Mouse (Mus musculus): ENCODE measurements around the gene Pdzd2. TPM values are rescaled to one million over a fixed set of nuclear protein-coding genes. Genes with fewer than 3 reads are reported as not detected.
"Not testable (repeated sequence)": the region's sequence is repeated elsewhere in the genome, so short reads cannot be mapped to it uniquely, and the experiment has no call there.

Gene Pdzd2
- total RNA-seq, 2 experiments from 2014 or later: 63.9 to 67.7 TPM

- H3K4me3 ChIP-seq: no peak overlapping the region
- no peak for TF ChIP-seq CTCF (conservative IDR thresholded peaks at IDR 0.05)
- no peak for DNase-seq (ENCODE audit: low spot score in 2 of 2)
- H3K27ac ChIP-seq: no peak overlapping the region
Observed at GRCm38 (mm10) chr15:12368357-12368756, 371.4 kb downstream of the Pdzd2 start.

- no peak for DNase-seq (ENCODE audit: low spot score in 2 of 2)
- TF ChIP-seq CTCF (conservative IDR thresholded peaks at IDR 0.05): no peak
- peak overlapping the region; percentile 93; the same call in 1 of the 2 replicates for H3K27ac ChIP-seq
- H3K4me3 ChIP-seq: no peak overlapping the region
Observed at GRCm38 (mm10) chr15:12367306-12368080, 372.2 kb downstream of the Pdzd2 start.

GRCm38 (mm10) chr15:12366580-12367305 is 373.0 kb downstream of the Pdzd2 start:
- DNase-seq (ENCODE audit: low spot score in 2 of 2); H3K4me3 ChIP-seq: not testable (repeated sequence)
- peak overlapping the region; percentile 93 for H3K27ac ChIP-seq
- peak; percentile 16; the same call in 1 of the 2 replicates for TF ChIP-seq CTCF (conservative IDR thresholded peaks at IDR 0.05)

- no peak for TF ChIP-seq CTCF (conservative IDR thresholded peaks at IDR 0.05)
- peak; percentile 65 to 88 for DNase-seq (ENCODE audit: low spot score in 2 of 2)
- no peak overlapping the region for H3K4me3 ChIP-seq
- H3K27ac ChIP-seq: peak overlapping the region; percentile 93
Observed at GRCm38 (mm10) chr15:12366072-12366469, 373.7 kb downstream of the Pdzd2 start.

GRCm38 (mm10) chr15:12365416-12366071 is 374.2 kb downstream of the Pdzd2 start:
- TF ChIP-seq CTCF (conservative IDR thresholded peaks at IDR 0.05): no peak
- DNase-seq (ENCODE audit: low spot score in 2 of 2): no peak
- Histone ChIP-seq H3K4me3 (no peak overlapping the region), H3K27ac (peak overlapping the region; percentile 93)

GRCm38 (mm10) chr15:12364096-12364495 is 375.6 kb downstream of the Pdzd2 start:
- no peak for TF ChIP-seq CTCF (conservative IDR thresholded peaks at IDR 0.05)
- DNase-seq (ENCODE audit: low spot score in 2 of 2): no peak
- Histone ChIP-seq H3K4me3 (no peak overlapping the region), H3K27ac (no peak overlapping the region)

GRCm38 (mm10) chr15:12362701-12363040 is 377.1 kb downstream of the Pdzd2 start:
- TF ChIP-seq CTCF (conservative IDR thresholded peaks at IDR 0.05): no peak
- Histone ChIP-seq H3K27ac (peak overlapping the region; percentile 85), H3K4me3 (no peak overlapping the region)
- DNase-seq (ENCODE audit: low spot score in 2 of 2): peak; percentile 32 to 59

- 0 out of 2 replicates have a peak, but pooled peaks have one; percentile 11 for TF ChIP-seq CTCF (conservative IDR thresholded peaks at IDR 0.05)
- peak; percentile 48 to 52 for DNase-seq (ENCODE audit: low spot score in 2 of 2)
- H3K4me3 ChIP-seq: no peak overlapping the region
- peak overlapping the region; percentile 85 for H3K27ac ChIP-seq
Observed at GRCm38 (mm10) chr15:12362001-12362700, 377.6 kb downstream of the Pdzd2 start.

- TF ChIP-seq CTCF (conservative IDR thresholded peaks at IDR 0.05): no peak
Observed at GRCm38 (mm10) chr15:12360519-12361212, 379.1 kb downstream of the Pdzd2 start.

GRCm38 (mm10) chr15:12358384-12358783 is 381.3 kb downstream of the Pdzd2 start:
- no peak overlapping the region for H3K4me3 ChIP-seq
- no peak for TF ChIP-seq CTCF (conservative IDR thresholded peaks at IDR 0.05)

More at GRCm38 (mm10) chr15:12360519-12361212, 379.1 kb downstream of the Pdzd2 start:
- Histone ChIP-seq H3K4me3 (no peak overlapping the region), H3K27ac (peak overlapping the region; percentile 85; the same call in 1 of the 2 replicates)
- no peak for DNase-seq (ENCODE audit: low spot score in 2 of 2)

GRCm38 (mm10) chr15:12357459-12357858 is 382.3 kb downstream of the Pdzd2 start:
- no peak for TF ChIP-seq CTCF (conservative IDR thresholded peaks at IDR 0.05)
- Histone ChIP-seq H3K4me3 (no peak overlapping the region), H3K27ac (no peak overlapping the region)

More at GRCm38 (mm10) chr15:12358384-12358783, 381.3 kb downstream of the Pdzd2 start:
- DNase-seq (ENCODE audit: low spot score in 2 of 2): no peak
- no peak overlapping the region for H3K27ac ChIP-seq

GRCm38 (mm10) chr15:12355907-12356306 is 383.8 kb downstream of the Pdzd2 start:
- Histone ChIP-seq H3K4me3 (no peak overlapping the region), H3K27ac (no peak overlapping the region)
- no peak for TF ChIP-seq CTCF (conservative IDR thresholded peaks at IDR 0.05)
- no peak for DNase-seq (ENCODE audit: low spot score in 2 of 2)

More at GRCm38 (mm10) chr15:12357459-12357858, 382.3 kb downstream of the Pdzd2 start:
- DNase-seq (ENCODE audit: low spot score in 2 of 2): no peak

Data from layer of hippocampus, adult 2 months (tissue).